Mouse (Mus musculus) CH12.LX (cell line): ENCODE results near the gene Fam110a. TPM values are rescaled to one million over a fixed set of nuclear protein-coding genes. Genes with fewer than 3 reads are reported as not detected.

Experiments
- DNase-seq: peaks from one replicate; pipeline ENCODE4 v3.0.0-alpha.2; 2013; ENCODE audit errors: extremely low read depth
- H3K27ac ChIP-seq: 2 replicates; pipeline ENCODE4 v1.5.1; 2012; ENCODE audit warnings: low read depth, mild to moderate bottlenecking, control low read depth, moderate library complexity; ENCODE audit not compliant: insufficient read depth
- H3K27me3 ChIP-seq: replicated peaks from 2 replicates; pipeline ENCODE3; 2012; ENCODE audit warnings: inconsistent platforms
- H3K36me3 ChIP-seq, 2 experiments: replicated peaks in 1 of 2; 2 replicates each; pipeline versions ENCODE3 to v1.6.1; 2012; ENCODE audit warnings: inconsistent platforms in 1 of 2, low read length in 1 of 2, mild to moderate bottlenecking in 1 of 2, mixed read lengths in 1 of 2, moderate library complexity in 1 of 2; ENCODE audit not compliant: control insufficient read depth in 1 of 2, insufficient read depth in 1 of 2
- H3K4me1 ChIP-seq, 2 experiments: 2 replicates each; pipeline ENCODE4 v1.6.1; 2012; ENCODE audit warnings: inconsistent platforms in 1 of 2, moderate library complexity in 1 of 2; ENCODE audit not compliant: insufficient read depth in 2 of 2, control insufficient read depth in 1 of 2
- H3K4me2 ChIP-seq: 2 replicates; pipeline ENCODE4 v1.6.1; 2012; ENCODE audit warnings: low read depth, mild to moderate bottlenecking, control low read depth; ENCODE audit not compliant: poor library complexity, insufficient read depth, severe bottlenecking
- H3K4me3 ChIP-seq, 3 experiments: fragments of 150-350 bp in 1 of 3; sonication (generic) in 1 of 3; replicated peaks in 1 of 3; 2 replicates each; pipeline versions ENCODE3 to v1.5.1; 2011 to 2012; ENCODE audit warnings: low read depth in 2 of 3, low read length in 2 of 3, mild to moderate bottlenecking in 2 of 3, moderate library complexity in 2 of 3, control low read depth in 1 of 3, improper control_type of control experiment in 1 of 3, inconsistent platforms in 1 of 3, mixed read lengths in 1 of 3; ENCODE audit not compliant: poor library complexity in 1 of 3
- H3K79me2 ChIP-seq: replicated peaks from 2 replicates; pipeline ENCODE4 v1.6.1; 2012; ENCODE audit warnings: mild to moderate bottlenecking, moderate library complexity; ENCODE audit not compliant: control insufficient read depth, poor library complexity, insufficient read depth, severe bottlenecking; ENCODE audit errors: extremely low read depth
- H3K9ac ChIP-seq: 2 replicates; pipeline ENCODE4 v1.6.1; 2012; ENCODE audit warnings: low read depth, mild to moderate bottlenecking, control low read depth, moderate library complexity; ENCODE audit not compliant: insufficient read depth
- H3K9me3 ChIP-seq: replicated peaks from 2 replicates; pipeline ENCODE3; 2012; ENCODE audit warnings: low read length, inconsistent platforms, mixed read lengths
- BHLHE40 ChIP-seq: IDR thresholded peaks from 2 replicates; pipeline ENCODE4 v1.6.1; 2011; ENCODE audit warnings: mild to moderate bottlenecking, low read depth, low read length, improper control_type of control experiment
- CHD1 ChIP-seq: IDR thresholded peaks from 2 replicates; pipeline ENCODE4 v1.6.1; 2012; ENCODE audit warnings: low read depth, low read length, improper control_type of control experiment, inconsistent platforms
- CHD2 ChIP-seq: IDR thresholded peaks from 2 replicates; pipeline ENCODE4 v1.6.1; 2011; ENCODE audit warnings: low read length, improper control_type of control experiment
- CTCF ChIP-seq, 2 experiments: IDR thresholded peaks in 1 of 2; conservative IDR thresholded peaks in 1 of 2; 2 replicates each; pipeline ENCODE4 v1.5.1; 2011 to 2012; ENCODE audit warnings: low read depth in 2 of 2, low read length in 2 of 2, improper control_type of control experiment in 1 of 2, inconsistent platforms in 1 of 2, mild to moderate bottlenecking in 1 of 2, moderate library complexity in 1 of 2
- ELF1 ChIP-seq: IDR thresholded peaks from 2 replicates; pipeline ENCODE4 v1.6.1; 2014; ENCODE audit warnings: low read depth, mild to moderate bottlenecking, inconsistent platforms, low read length, improper control_type of control experiment
- ETS1 ChIP-seq: conservative IDR thresholded peaks from 2 replicates; pipeline ENCODE4 v1.6.1; 2012; ENCODE audit warnings: low read depth, mild to moderate bottlenecking, inconsistent platforms, low read length, improper control_type of control experiment, moderate library complexity
- GABPA ChIP-seq: IDR thresholded peaks from 2 replicates; pipeline ENCODE4 v1.6.1; 2012; ENCODE audit warnings: low read depth, low read length, improper control_type of control experiment, inconsistent platforms; ENCODE audit not compliant: insufficient replicate concordance
- IRF4 ChIP-seq: IDR thresholded peaks from 2 replicates; pipeline ENCODE4 v1.6.1; 2014; ENCODE audit warnings: low read depth, mild to moderate bottlenecking, inconsistent platforms, low read length, improper control_type of control experiment
- JUN ChIP-seq: IDR thresholded peaks from 2 replicates; pipeline ENCODE4 v1.6.1; 2011; ENCODE audit warnings: low read depth, mild to moderate bottlenecking, low read length, improper control_type of control experiment, moderate library complexity; ENCODE audit not compliant: insufficient read depth
- JUND ChIP-seq: conservative IDR thresholded peaks from 2 replicates; pipeline ENCODE4 v1.6.1; 2011; ENCODE audit warnings: low read depth, low read length, improper control_type of control experiment
- KAT2A ChIP-seq: IDR thresholded peaks from 2 replicates; pipeline ENCODE4 v1.6.1; 2012; ENCODE audit warnings: low read length, improper control_type of control experiment, inconsistent platforms; ENCODE audit not compliant: insufficient replicate concordance
- MAZ ChIP-seq: IDR thresholded peaks from 2 replicates; pipeline ENCODE4 v1.6.1; 2012; ENCODE audit warnings: low read depth, mild to moderate bottlenecking, inconsistent platforms, low read length, improper control_type of control experiment, moderate library complexity
- MEF2A ChIP-seq: IDR thresholded peaks from 2 replicates; pipeline ENCODE4 v1.6.1; 2014; ENCODE audit warnings: low read depth, mild to moderate bottlenecking, inconsistent platforms, low read length, improper control_type of control experiment, borderline replicate concordance
- NELFE ChIP-seq: IDR thresholded peaks from 2 replicates; pipeline ENCODE4 v1.6.1; 2011; ENCODE audit warnings: low read depth, low read length, improper control_type of control experiment
- NRF1 ChIP-seq: IDR thresholded peaks from 2 replicates; pipeline ENCODE4 v1.6.1; 2014; ENCODE audit warnings: low read depth, mild to moderate bottlenecking, inconsistent platforms, low read length, improper control_type of control experiment, moderate library complexity
- PAX5 ChIP-seq: IDR thresholded peaks from 2 replicates; pipeline ENCODE4 v1.6.1; 2012; ENCODE audit warnings: low read length, inconsistent platforms, mixed read lengths
- POLR2AphosphoS2 ChIP-seq: IDR thresholded peaks from 2 replicates; pipeline ENCODE4 v1.6.1; 2011; ENCODE audit warnings: low read depth, low read length, improper control_type of control experiment
- RAD21 ChIP-seq: IDR thresholded peaks from 2 replicates; pipeline ENCODE4 v1.6.1; 2011; ENCODE audit warnings: low read depth, mild to moderate bottlenecking, low read length, improper control_type of control experiment, moderate library complexity
- RCOR1 ChIP-seq: conservative IDR thresholded peaks from 2 replicates; pipeline ENCODE4 v1.6.1; 2012; ENCODE audit warnings: low read depth, mild to moderate bottlenecking, inconsistent platforms, low read length, improper control_type of control experiment
- SIN3A ChIP-seq: IDR thresholded peaks from 2 replicates; pipeline ENCODE4 v1.6.1; 2012; ENCODE audit warnings: low read length, improper control_type of control experiment, inconsistent platforms
- TCF12 ChIP-seq: IDR thresholded peaks from 2 replicates; pipeline ENCODE4 v1.6.1; 2014; ENCODE audit warnings: low read depth, mild to moderate bottlenecking, inconsistent platforms, low read length, improper control_type of control experiment
- UBTF ChIP-seq: IDR thresholded peaks from 2 replicates; pipeline ENCODE4 v1.6.1; 2012; ENCODE audit warnings: low read depth, mild to moderate bottlenecking, inconsistent platforms, low read length, improper control_type of control experiment, moderate library complexity
- USF1 ChIP-seq: IDR thresholded peaks from 2 replicates; pipeline ENCODE4 v1.6.1; 2014; ENCODE audit warnings: low read depth, mild to moderate bottlenecking, inconsistent platforms, low read length, improper control_type of control experiment
- USF2 ChIP-seq: conservative IDR thresholded peaks from 2 replicates; pipeline ENCODE4 v1.6.1; 2011; ENCODE audit warnings: low read depth, low read length, improper control_type of control experiment
- ZC3H11A ChIP-seq: IDR thresholded peaks from 2 replicates; pipeline ENCODE4 v1.6.1; 2012; ENCODE audit warnings: low read depth, mild to moderate bottlenecking, inconsistent platforms, low read length, improper control_type of control experiment
- ZMIZ1 ChIP-seq: IDR thresholded peaks from 2 replicates; pipeline ENCODE4 v1.6.1; 2012; ENCODE audit warnings: low read depth, mild to moderate bottlenecking, inconsistent platforms, low read length, improper control_type of control experiment
- dilution Hi-C: fragments of 300-500 bp; cut with MboI; formaldehyde crosslinking; loops from 2 replicates; pipeline ENCODE4 v1.14.3; 2020; ENCODE audit warnings: low sequenced_read_pairs; ENCODE audit not compliant: extremely low pct_unique_long_range_greater_than_20kb, extremely low pct_ligation_motif_present
- in situ Hi-C: fragments of 300-500 bp; cut with MboI; formaldehyde crosslinking; loops from 3 replicates; pipeline ENCODE4 v1.14.3; 2019; ENCODE audit warnings: low sequenced_read_pairs, low pct_ligation_motif_present, low pct_unique_long_range_greater_than_20kb, mixed read lengths
- polyA plus RNA-seq: library from polyadenylated mRNA; unstranded; fragments of >175 nt; gene quantifications from 2 replicates; pipeline ENCODE4 v1.2.1, GENCODE M21; 2012; ENCODE audit warnings: low read depth; ENCODE audit not compliant: insufficient read length
- total RNA-seq, 2 experiments: library from RNA; depleted of rRNA; stranded (reverse); fragments of 300-350 nt in 1 of 2; fragments of >200 nt in 1 of 2; gene quantifications; 2 replicates each; pipeline ENCODE4 v1.2.3; 2012 to 2014

Fam110a gene
- total and polyA plus RNA-seq, 3 experiments = 3.7 to 9.8 (median 6.3) TPM

GRCm38 (mm10) chr2:151927103-151927502 lies 52.9 kb downstream of the Fam110a start:
- Histone ChIP-seq H3K36me3 (no peaks in the 10 kb centered on the region), H3K27ac (no peak overlapping the region), H3K4me3 (no peak overlapping the region), H3K9me3 (peaks cover 2% of the 10 kb centered on the region), H3K4me1 (no peaks in the 10 kb centered on the region), H3K9ac (no peak overlapping the region), H3K79me2 (no peaks in the 10 kb centered on the region), H3K4me2 (no peak overlapping the region), H3K27me3 (peaks cover 88% of the 10 kb centered on the region)
- dilution Hi-C loops = no loop called here
- no peak for TF ChIP-seq ELF1
- no peak for TF ChIP-seq CTCF (conservative IDR thresholded peaks at IDR 0.05 in 1 of 2, IDR thresholded peaks at IDR 0.05 in 1 of 2; ENCODE audit: low read depth in 2 of 2, low read length in 2 of 2)
- TF ChIP-seq MAZ = no peak
- no peak for TF ChIP-seq SIN3A
- TF ChIP-seq NELFE = no peak
- no peak for TF ChIP-seq BHLHE40
- no peak for TF ChIP-seq ZMIZ1
- no peak for TF ChIP-seq ETS1
- TF ChIP-seq PAX5 = no peak
- TF ChIP-seq RCOR1 = no peak
- no peak for TF ChIP-seq ZC3H11A
- TF ChIP-seq NRF1 = no peak
- no peak for TF ChIP-seq UBTF
- no peak for TF ChIP-seq CHD1
- no peak for TF ChIP-seq USF1
- no peak for TF ChIP-seq JUND
- no peak for TF ChIP-seq USF2
- no peak for TF ChIP-seq KAT2A
- TF ChIP-seq CHD2 = no peak
- TF ChIP-seq TCF12 = no peak
- in situ Hi-C loops = no loop called here
- no peak for DNase-seq

GRCm38 (mm10) chr2:151925715-151926114 lies 54.3 kb downstream of the Fam110a start:
- Histone ChIP-seq H3K4me2 (no peak overlapping the region), H3K27me3 (peaks cover 92% of the 10 kb centered on the region), H3K4me3 (no peak overlapping the region), H3K79me2 (no peaks in the 10 kb centered on the region), H3K9ac (no peak overlapping the region), H3K36me3 (no peaks in the 10 kb centered on the region), H3K27ac (no peak overlapping the region), H3K4me1 (no peaks in the 10 kb centered on the region), H3K9me3 (peaks cover 2% of the 10 kb centered on the region)
- in situ Hi-C loops (no loop called here), dilution Hi-C loops (no loop called here)
- DNase-seq = no peak
- TF ChIP-seq RAD21 (no peak), ELF1 (no peak), PAX5 (no peak), JUN (no peak), RCOR1 (no peak), IRF4 (no peak), USF1 (no peak), POLR2AphosphoS2 (no peak), ZC3H11A (no peak), JUND (no peak), MEF2A (no peak), GABPA (no peak), KAT2A (no peak), CHD1 (no peak)
